Mouse (Mus musculus) adrenal gland, postnatal 10 days (tissue): ENCODE data around the gene Zmynd8. TPM values are rescaled to one million over a fixed set of nuclear protein-coding genes. Genes with fewer than 3 reads are reported as not detected.

Experiments
- DNase-seq: peaks from one replicate; pipeline ENCODE4 v3.0.0; 2021; ENCODE audit warnings: mixed read lengths
- microRNA-seq: library from miRNA; unstranded; fragments of <30 nt; microRNA quantifications from one replicate; pipeline ENCODE4 v1.2.0, GENCODE M21; 2021
- total RNA-seq, 2 experiments: library from RNA; stranded (reverse); gene quantifications; 2 replicates each; pipeline ENCODE4 v1.2.3; 2021

Gene Zmynd8
- total RNA-seq, 2 experiments from 2014 or later: 39.8 to 57.2 TPM

- no peak for DNase-seq
Measured at GRCm38 (mm10) chr2:165748426-165748825, 150.4 kb downstream of the Zmynd8 start.

DNA sequence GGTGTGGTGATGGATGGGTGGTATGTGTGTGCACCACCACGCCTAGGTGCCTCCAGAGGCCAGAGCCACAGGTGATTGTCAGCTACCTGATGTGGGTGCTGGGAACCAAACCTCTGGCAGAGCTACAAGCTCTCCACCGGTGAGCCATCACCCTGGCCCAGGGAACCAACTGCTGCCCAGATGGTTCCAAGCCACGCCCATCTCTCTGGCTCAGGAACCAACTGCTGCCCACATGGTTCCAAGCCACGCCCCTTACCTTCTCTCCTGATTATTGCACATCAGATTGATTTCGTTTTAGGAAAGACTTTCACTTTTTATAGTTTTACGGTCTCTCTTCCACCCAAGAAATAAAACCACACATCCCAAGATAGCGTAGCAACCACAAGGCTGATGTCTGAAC lies 150.8 kb downstream of the Zmynd8 start:
- DNase-seq: no peak

DNA sequence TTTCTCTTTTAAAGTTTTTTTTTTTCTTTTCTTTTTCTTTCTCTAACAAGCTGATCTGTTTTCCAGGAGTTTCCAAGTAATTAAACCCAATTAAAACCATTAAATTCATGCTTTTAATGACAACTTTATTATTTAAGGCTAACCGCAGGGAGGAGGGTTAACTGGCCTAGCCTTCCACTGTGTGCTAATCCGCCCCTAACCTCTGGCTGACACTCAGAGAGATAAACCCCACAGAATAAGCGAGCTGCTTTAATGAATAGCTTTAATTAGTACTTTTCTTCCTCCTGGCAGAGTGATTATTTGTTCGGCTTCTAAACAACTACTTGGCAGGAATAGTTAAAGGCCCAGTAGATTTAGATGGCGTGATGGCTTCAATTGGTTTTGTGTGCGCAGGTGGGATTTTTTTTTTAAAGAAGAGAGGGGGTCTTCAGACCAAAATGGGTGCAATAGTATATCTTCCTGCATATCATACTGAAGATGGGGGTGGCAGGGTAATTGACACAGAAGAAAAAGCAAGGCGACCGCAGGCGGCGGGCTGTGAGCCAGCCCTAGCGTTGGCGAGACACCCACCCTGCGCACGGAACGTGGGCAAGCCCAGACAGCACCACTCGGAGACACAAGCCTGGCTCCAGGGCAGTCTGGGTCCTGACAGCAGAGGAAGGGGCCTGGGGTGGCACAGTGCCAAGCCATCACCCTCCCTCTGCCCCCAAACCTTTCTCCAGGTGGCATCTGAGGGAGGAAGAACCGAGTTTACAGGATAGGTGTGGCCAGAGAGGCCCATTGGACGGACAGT lies 153.3 kb downstream of the Zmynd8 start:
- DNase-seq: no peak

GRCm38 (mm10) chr2:165742210-165742786 lies 156.5 kb downstream of the Zmynd8 start:
- no peak for DNase-seq

- DNase-seq: no peak
Measured at GRCm38 (mm10) chr2:165741526-165742050, 157.2 kb downstream of the Zmynd8 start.

GRCm38 (mm10) chr2:165740982-165741381 lies 157.8 kb downstream of the Zmynd8 start:
- DNase-seq: no peak

DNA sequence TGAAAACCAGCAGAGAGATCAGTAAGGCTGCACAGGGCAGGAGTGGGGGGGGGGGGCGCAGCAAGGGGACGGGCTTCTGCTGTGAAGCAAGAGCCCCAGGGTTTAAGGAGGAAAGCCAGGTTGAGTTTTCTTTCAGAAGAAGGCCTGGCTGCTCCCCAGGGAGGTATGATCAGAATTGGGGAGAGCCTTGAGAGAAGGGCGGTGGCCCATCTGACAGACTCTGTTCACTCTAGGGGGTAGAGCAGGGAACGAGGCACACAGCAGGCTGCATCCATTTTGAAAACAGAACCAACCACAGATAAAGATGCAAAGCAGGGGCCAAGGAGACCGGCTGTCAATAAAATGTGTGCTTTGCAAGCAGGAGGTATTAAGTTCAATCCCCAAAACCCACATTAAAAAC lies 158.4 kb downstream of the Zmynd8 start:
- no peak for DNase-seq

GRCm38 (mm10) chr2:165736297-165736696 lies 162.5 kb downstream of the Zmynd8 start:
- no peak for DNase-seq

Small RNAs within 50 kb of the gene (microRNA-seq; reads per million reads assigned to microRNA genes)
- gene Gm22692: not detected

Other genes with a start within 250 kb of the Zmynd8 start
- 10 to 100 TPM; 24.1 to 31.7 TPM for gene Ncoa3, start 93.6 kb upstream of the Zmynd8 start, total RNA-seq